Mouse (Mus musculus) CD4-positive, CD25-positive, alpha-beta regulatory T cell (primary cell): ENCODE results near the gene Zfp711. TPM values are rescaled to one million over a fixed set of nuclear protein-coding genes. Genes with fewer than 3 reads are reported as not detected.

ENCODE experiments used
- polyA plus RNA-seq: library from polyadenylated mRNA; unstranded; fragments of 100-300 nt; shearing (Covaris generic); gene quantifications from one replicate; pipeline ENCODE4 v1.2.1, GENCODE M21; 2017

The Zfp711 gene
- not detected for polyA plus RNA-seq

DNA sequence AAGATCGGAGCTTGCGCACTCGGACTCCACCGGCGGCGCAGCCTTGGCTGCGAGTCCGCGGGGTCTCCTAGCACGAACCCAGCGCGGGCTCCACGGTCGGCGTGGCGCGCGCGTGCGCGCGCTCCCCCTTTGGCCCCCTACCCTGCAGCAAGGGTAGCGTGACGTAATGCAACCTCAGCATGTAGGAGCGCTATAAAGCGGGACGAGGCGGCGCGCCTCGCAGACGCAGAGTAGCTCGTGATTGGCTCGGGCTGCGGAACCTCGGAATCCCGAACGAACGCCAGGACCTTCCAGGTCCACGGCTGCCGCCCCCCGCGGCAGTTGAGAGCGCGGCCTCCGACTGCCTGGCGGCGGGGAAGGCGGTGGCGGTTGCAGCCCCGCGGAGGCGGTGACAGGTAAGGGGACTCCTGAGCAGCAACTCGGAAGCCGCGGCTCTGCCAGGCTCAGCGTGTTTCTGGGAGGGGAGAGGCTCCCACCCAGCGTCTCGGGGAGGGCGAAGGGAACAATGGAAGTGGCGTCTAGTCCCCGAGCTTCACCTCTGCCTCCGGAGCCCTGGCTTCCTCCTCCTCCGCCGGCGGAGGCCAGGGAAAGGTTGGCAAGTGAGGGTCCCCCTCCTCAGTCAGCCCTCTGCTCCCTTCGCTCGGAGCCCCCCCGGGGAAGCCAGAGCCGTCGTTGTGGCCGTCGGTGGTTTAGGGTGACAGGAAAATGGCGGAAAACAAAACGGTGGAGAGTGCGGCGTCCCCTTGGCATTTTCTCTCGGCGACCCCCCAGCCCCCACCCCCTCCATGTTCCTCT is at the start of gene Zfp711:
Zfp711 (plus strand) TSS at position 16 of the 795 bp plus-strand sequence.

Other genes starting within 250 kb of the Zfp711 start
- not detected for gene Satl1, start 193.7 kb upstream of the Zfp711 start, polyA plus RNA-seq
- gene 2010106E10Rik, start 105.3 kb upstream of the Zfp711 start, polyA plus RNA-seq: not detected
- not detected for gene Pof1b, start 98.1 kb downstream of the Zfp711 start, polyA plus RNA-seq